Mouse (Mus musculus) olfactory bulb, adult 2 months (tissue): Measurements from ENCODE around the gene Bnc2.

ENCODE experiments used
- CTCF ChIP-seq: fragments of 200-500 bp; IDR thresholded peaks from 2 replicates; pipeline ENCODE4 v1.5.1; 2012; ENCODE audit warnings: low read depth, mild to moderate bottlenecking, low read length, moderate library complexity; ENCODE audit not compliant: insufficient read depth
- POLR2A ChIP-seq: fragments of 200-500 bp; IDR thresholded peaks from 2 replicates; pipeline ENCODE4 v1.6.1; 2012; ENCODE audit warnings: mild to moderate bottlenecking, low read depth, low read length, moderate library complexity; ENCODE audit not compliant: insufficient read depth

DNA sequence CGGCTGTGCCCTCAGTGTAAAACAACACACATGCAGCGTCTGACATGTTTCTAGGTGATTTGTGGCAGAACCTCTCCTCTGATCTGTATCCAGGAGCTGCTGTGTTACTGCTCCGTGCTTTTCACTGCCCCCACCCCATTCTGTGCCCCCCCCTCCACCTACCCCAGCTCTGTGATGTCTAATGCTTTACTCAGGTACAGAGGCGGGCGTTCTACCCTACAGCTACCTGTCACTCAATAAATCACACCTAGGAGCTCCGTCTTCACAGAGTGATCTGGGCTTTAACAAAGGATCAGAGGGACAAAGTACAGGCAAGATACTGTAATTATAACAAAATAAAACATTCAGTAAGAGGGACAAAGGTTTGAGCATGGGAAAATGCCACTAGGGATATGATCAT is 192.4 kb downstream of the Bnc2 start:
- TF ChIP-seq POLR2A (no peak), CTCF (no peak)
